Mouse (Mus musculus) heart, adult 2 months (tissue): Measurements from ENCODE around the gene Lrrc61. TPM values are rescaled to one million over a fixed set of nuclear protein-coding genes. Genes with fewer than 3 reads are reported as not detected.

Experiments used
- DNase-seq, 2 experiments: peaks; one replicate each; pipeline ENCODE4 v3.0.0; 2021
- H3K27ac ChIP-seq: fragments of 200-600 bp; 2 replicates; pipeline ENCODE4 v1.8.1; 2022
- H3K27me3 ChIP-seq: fragments of 200-500 bp; 2 replicates; pipeline ENCODE4 v1.6.1; 2012; ENCODE audit warnings: mild to moderate bottlenecking, low read length, inconsistent platforms, mixed read lengths; ENCODE audit not compliant: control insufficient read depth, insufficient read depth
- H3K36me3 ChIP-seq: fragments of 200-500 bp; 2 replicates; pipeline ENCODE4 v1.6.1; 2012; ENCODE audit warnings: low read length, inconsistent platforms; ENCODE audit not compliant: control insufficient read depth, insufficient read depth
- H3K4me1 ChIP-seq: fragments of 200-500 bp; 2 replicates; pipeline ENCODE4 v1.6.1; 2011; ENCODE audit warnings: low read length; ENCODE audit not compliant: control insufficient read depth, insufficient read depth
- H3K4me3 ChIP-seq: fragments of 200-600 bp; 2 replicates; pipeline ENCODE4 v1.8.1; 2022
- H3K79me2 ChIP-seq: fragments of 200-500 bp; replicated peaks from 2 replicates; pipeline ENCODE4 v1.6.1; 2012; ENCODE audit warnings: mild to moderate bottlenecking, inconsistent platforms, low read length, moderate library complexity, mixed read lengths; ENCODE audit not compliant: control insufficient read depth, insufficient read depth
- H3K9ac ChIP-seq: fragments of 200-500 bp; 2 replicates; pipeline ENCODE4 v1.6.1; 2012; ENCODE audit warnings: low read depth, mild to moderate bottlenecking, control low read depth, inconsistent platforms, low read length, mixed read lengths
- CTCF ChIP-seq: fragments of 200-600 bp; IDR thresholded peaks from 2 replicates; pipeline ENCODE4 v1.8.1; 2022; ENCODE audit warnings: antibody characterized with exemption, mild to moderate bottlenecking, moderate library complexity
- EP300 ChIP-seq: fragments of 200-500 bp; IDR thresholded peaks from 2 replicates; pipeline ENCODE4 v1.6.1; 2011; ENCODE audit warnings: low read depth, low read length, control low read depth; ENCODE audit not compliant: insufficient read depth
- POLR2A ChIP-seq: fragments of 200-500 bp; IDR thresholded peaks from 2 replicates; pipeline ENCODE4 v1.6.1; 2011; ENCODE audit warnings: mild to moderate bottlenecking, low read depth, low read length, control low read depth; ENCODE audit not compliant: insufficient read depth
- WGBS: fragments of 180-500 bp; shearing (Covaris S2); methylation state at CpG from one replicate; pipeline ENCODE4 v1.1.7; 2018; 5-methylcytosine and 5-hydroxymethylcytosine counted together
- intact Hi-C: fragments of 180-260 bp; cut with DNase I; formaldehyde crosslinking; loops from one replicate; pipeline ENCODE4 v1.15.1; 2025
- polyA plus RNA-seq: library from polyadenylated mRNA; depleted of rRNA; stranded (reverse); fragments of >200 nt; gene quantifications from 2 replicates; pipeline ENCODE4 v1.2.3, GENCODE M21; 2012
- total RNA-seq, 2 experiments: library from RNA; stranded (reverse); gene quantifications; 2 replicates each; pipeline ENCODE4 v1.2.3; 2021

Lrrc61 gene
- total and polyA plus RNA-seq, 3 experiments = 13.9 to 16.6 (median 14.9) TPM

- H3K79me2 ChIP-seq = no peaks in the 10 kb centered on the region
- no peak overlapping the region for H3K9ac ChIP-seq
- TF ChIP-seq CTCF (no peak), EP300 (no peak), POLR2A (no peak)
- no peaks in the 10 kb centered on the region for H3K36me3 ChIP-seq
- DNase-seq = no peak
- H3K4me1 ChIP-seq = peaks cover 3% of the 10 kb centered on the region
- WGBS = 88% methylated on average over 3 of the region's 3 CpGs
- H3K4me3 ChIP-seq = no peak overlapping the region
- H3K27me3 ChIP-seq = no peaks in the 10 kb centered on the region
- H3K27ac ChIP-seq = no peak overlapping the region
- intact Hi-C loops = loop anchor here (5.0 kb wide), 1 partner anchor 40 kb away; no protein-coding TSS in a partner anchor
Measured at GRCm38 (mm10) chr6:48542631-48543030, 12.0 kb upstream of the Lrrc61 start.

GRCm38 (mm10) chr6:48545251-48545650 lies 9.3 kb upstream of the Lrrc61 start:
- TF ChIP-seq EP300 (no peak), CTCF (no peak), POLR2A (no peak)
- no peak for DNase-seq
- Histone ChIP-seq H3K4me1 (peaks cover 3% of the 10 kb centered on the region), H3K4me3 (no peak overlapping the region), H3K36me3 (no peaks in the 10 kb centered on the region), H3K27ac (no peak overlapping the region), H3K27me3 (no peaks in the 10 kb centered on the region), H3K79me2 (no peaks in the 10 kb centered on the region), H3K9ac (no peak overlapping the region)
- intact Hi-C loops = no loop called here
- WGBS = 50% methylated on average over 5 of the region's 5 CpGs

DNA sequence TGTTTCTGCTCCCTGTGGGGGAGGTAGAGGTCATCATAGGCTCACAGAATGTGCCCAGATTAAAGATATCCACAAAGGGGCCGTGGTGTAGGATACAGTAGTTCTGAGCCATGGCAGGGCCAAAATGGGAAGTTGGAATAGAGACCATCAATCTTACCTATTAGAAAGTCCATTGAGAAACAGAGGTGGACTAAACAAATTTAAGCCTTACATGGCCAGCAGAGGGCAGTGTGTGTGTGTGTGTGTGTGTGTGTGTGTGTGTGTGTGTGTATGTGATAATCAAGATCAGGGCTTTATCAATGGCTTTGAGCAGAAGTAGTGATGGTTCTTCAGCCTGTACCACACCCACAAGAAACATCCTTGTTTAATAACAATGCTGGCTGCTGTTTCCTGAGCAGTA lies 8.3 kb upstream of the Lrrc61 start:
- peak in 1 of 2 experiments; percentile 47 for DNase-seq
- Histone ChIP-seq H3K9ac (no peak overlapping the region), H3K27ac (peak overlapping the region; percentile 65), H3K4me1 (peaks cover 3% of the 10 kb centered on the region), H3K79me2 (no peaks in the 10 kb centered on the region), H3K36me3 (no peaks in the 10 kb centered on the region), H3K4me3 (no peak overlapping the region), H3K27me3 (no peaks in the 10 kb centered on the region)
- TF ChIP-seq CTCF = peak; percentile 53
- no peak for TF ChIP-seq POLR2A
- TF ChIP-seq EP300 = no peak
- intact Hi-C loops = no loop called here
- 42% methylated on average over 1 of the region's 1 CpGs for WGBS

DNA sequence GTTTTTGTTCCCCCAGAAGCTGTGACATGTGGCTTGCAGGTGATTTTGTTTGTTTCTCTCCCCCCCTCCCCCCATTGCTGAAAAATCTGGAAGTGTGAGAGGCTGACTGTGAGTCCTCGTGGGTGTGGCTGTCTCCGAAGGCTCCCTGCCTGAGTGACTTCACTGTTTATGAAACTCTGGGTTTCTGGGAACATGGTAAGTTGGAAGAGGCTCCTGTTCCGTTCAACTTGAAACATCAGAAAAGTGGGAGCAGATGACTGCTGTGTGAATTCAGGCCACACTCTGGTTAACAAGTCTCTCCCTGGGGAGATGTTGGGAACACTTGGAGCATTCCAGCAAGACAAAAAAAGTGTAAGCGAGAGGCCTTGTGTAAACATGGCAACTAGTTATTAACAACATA lies 7.7 kb upstream of the Lrrc61 start:
- no peaks in the 10 kb centered on the region for H3K79me2 ChIP-seq
- peak overlapping the region; percentile 65 for H3K27ac ChIP-seq
- TF ChIP-seq CTCF (no peak), POLR2A (no peak), EP300 (no peak)
- 0 out of 2 replicates have a peak overlapping the region, but pooled peaks have one; percentile 12 for H3K9ac ChIP-seq
- intact Hi-C loops = no loop called here
- peaks cover 3% of the 10 kb centered on the region for H3K4me1 ChIP-seq
- H3K27me3 ChIP-seq = no peaks in the 10 kb centered on the region
- 56% methylated on average over 4 of the region's 4 CpGs for WGBS
- H3K4me3 ChIP-seq = no peak overlapping the region
- no peaks in the 10 kb centered on the region for H3K36me3 ChIP-seq
- DNase-seq = peak; percentile 33 to 62

GRCm38 (mm10) chr6:48548314-48548713 lies 6.3 kb upstream of the Lrrc61 start:
- intact Hi-C loops = no loop called here
- TF ChIP-seq EP300 = no peak
- TF ChIP-seq CTCF = no peak
- H3K27ac ChIP-seq = no peak overlapping the region

DNA sequence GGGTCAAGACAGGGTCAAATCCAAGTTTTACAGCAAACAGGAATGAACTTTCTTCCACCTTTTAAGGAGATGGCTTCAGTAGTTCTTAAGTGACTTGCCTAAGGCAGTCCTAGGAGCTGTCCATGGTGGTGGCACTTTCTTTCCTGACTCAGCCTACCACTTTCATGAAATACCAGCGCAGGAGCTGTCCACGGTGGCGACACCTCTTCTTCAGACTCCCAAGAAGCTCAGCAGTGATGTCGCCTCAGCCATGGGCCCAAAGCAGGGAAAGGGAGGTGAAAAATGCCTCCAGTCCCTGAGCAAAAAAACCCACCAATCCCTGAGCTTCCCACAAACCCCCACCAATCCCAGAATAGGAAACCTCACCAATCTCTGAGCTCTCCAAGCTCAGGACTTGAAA lies 1.7 kb upstream of the Lrrc61 start:
- WGBS = 65% methylated on average over 4 of the region's 4 CpGs
- Histone ChIP-seq H3K27me3 (no peaks in the 10 kb centered on the region), H3K4me3 (no peak overlapping the region), H3K27ac (no peak overlapping the region), H3K4me1 (peaks cover 6% of the 10 kb centered on the region), H3K79me2 (no peaks in the 10 kb centered on the region), H3K9ac (no peak overlapping the region), H3K36me3 (no peaks in the 10 kb centered on the region)
- DNase-seq = peak; percentile 19 to 34
- intact Hi-C loops = loop anchor here (5.0 kb wide), 1 partner anchor 106 kb away; the partner anchor contains the start of genes Sspo and Zfp467
- TF ChIP-seq CTCF (no peak), POLR2A (no peak), EP300 (no peak)

More at GRCm38 (mm10) chr6:48548314-48548713, 6.3 kb upstream of the Lrrc61 start:
- Histone ChIP-seq H3K9ac (no peak overlapping the region), H3K27me3 (no peaks in the 10 kb centered on the region), H3K79me2 (no peaks in the 10 kb centered on the region), H3K4me3 (no peak overlapping the region), H3K36me3 (no peaks in the 10 kb centered on the region), H3K4me1 (peaks cover 3% of the 10 kb centered on the region)
- no peak for DNase-seq
- WGBS = 85% methylated on average over 6 of the region's 6 CpGs
